Mouse (Mus musculus) G1E (cell line): ENCODE results near the gene Spock1. TPM values are rescaled to one million over a fixed set of nuclear protein-coding genes. Genes with fewer than 3 reads are reported as not detected.

Experiments
- ATAC-seq: 2 replicates; pipeline ENCODE4 v1.8.0; 2016; ENCODE audit warnings: mild to moderate bottlenecking; ENCODE audit not compliant: insufficient number of reproducible peaks, poor library complexity, low FRiP score, severe bottlenecking; ENCODE audit errors: extremely low read depth
- DNase-seq: peaks from one replicate; pipeline ENCODE4 v3.0.0; 2012; ENCODE audit warnings: low spot score
- H3K27me3 ChIP-seq: 2 replicates; pipeline ENCODE4 v1.6.1; 2012; ENCODE audit warnings: mild to moderate bottlenecking, low read length, inconsistent platforms; ENCODE audit not compliant: insufficient read depth
- H3K36me3 ChIP-seq: replicated peaks from 2 replicates; pipeline ENCODE3; 2012; ENCODE audit warnings: mild to moderate bottlenecking, inconsistent platforms
- H3K4me1 ChIP-seq: 2 replicates; pipeline ENCODE4 v1.6.1; 2012; ENCODE audit warnings: low read depth, low read length, inconsistent platforms, mixed read lengths; ENCODE audit not compliant: insufficient read depth
- H3K4me3 ChIP-seq: 2 replicates; pipeline ENCODE4 v1.5.1; 2012; ENCODE audit warnings: low read depth, mild to moderate bottlenecking, inconsistent platforms, low read length, moderate library complexity, mixed read lengths
- H3K9me3 ChIP-seq: replicated peaks from 2 replicates; pipeline ENCODE4 v1.6.1; 2012; ENCODE audit warnings: inconsistent platforms
- CTCF ChIP-seq: IDR thresholded peaks from 2 replicates; pipeline ENCODE4 v1.5.1; 2012; ENCODE audit warnings: low read depth, low read length, inconsistent platforms, mixed read lengths
- GATA1 ChIP-seq: IDR thresholded peaks from 2 replicates; pipeline ENCODE4 v1.6.1; 2012; ENCODE audit warnings: borderline replicate concordance, low read length, inconsistent platforms, mixed read lengths
- GATA2 ChIP-seq: IDR thresholded peaks from 2 replicates; pipeline ENCODE4 v1.6.1; 2012; ENCODE audit warnings: low read depth, low read length, inconsistent platforms, borderline replicate concordance
- POLR2AphosphoS5 ChIP-seq: IDR thresholded peaks from 2 replicates; pipeline ENCODE4 v1.6.1; 2012; ENCODE audit warnings: low read depth, low read length, inconsistent platforms; ENCODE audit not compliant: insufficient replicate concordance
- TAL1 ChIP-seq: conservative IDR thresholded peaks from 2 replicates; pipeline ENCODE4 v1.6.1; 2012; ENCODE audit warnings: low read depth, low read length, inconsistent platforms, mixed read lengths
- polyA plus RNA-seq: library from polyadenylated mRNA; stranded (reverse); fragments of >175 nt; gene quantifications from 2 replicates; pipeline ENCODE4 v1.2.3, GENCODE M21; 2012
- total RNA-seq, 2 experiments: library from RNA; stranded (forward) in 1 of 2; stranded (reverse) in 1 of 2; fragments of 200-1000 nt in 1 of 2; fragments of >200 nt in 1 of 2; fragmentation: Nextera tagmentation in 1 of 2; gene quantifications; 2 replicates each; pipeline ENCODE4 v1.2.3; 2014 to 2017

The Spock1 gene
- total and polyA plus RNA-seq, 3 experiments, result 0.22 TPM; not detected in 2

DNA sequence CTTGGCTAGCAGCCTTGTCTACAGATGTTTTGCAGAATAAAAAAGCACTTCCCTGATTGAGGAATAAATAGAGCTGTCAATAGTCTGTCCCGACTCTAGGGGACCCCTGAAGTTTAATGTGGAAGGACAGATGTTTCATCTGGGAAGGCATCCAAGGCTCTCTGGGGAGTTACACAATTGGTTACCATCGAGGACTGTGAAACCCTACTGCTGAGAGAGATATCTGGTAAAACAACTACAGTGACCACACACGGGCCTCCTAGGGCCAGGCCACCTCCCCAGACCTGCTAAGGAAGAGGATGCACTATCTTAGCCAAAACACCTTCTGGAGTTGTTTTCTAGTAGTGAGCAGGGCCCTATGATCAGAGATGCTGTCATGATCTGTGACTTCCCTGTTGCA lies 323.0 kb downstream of the Spock1 start:
- Histone ChIP-seq H3K4me1 (no peaks in the 10 kb centered on the region), H3K4me3 (no peak overlapping the region), H3K27me3 (no peaks in the 10 kb centered on the region), H3K9me3 (peaks cover 69% of the 10 kb centered on the region), H3K36me3 (no peaks in the 10 kb centered on the region)
- DNase-seq (no peak), ATAC-seq (no peak)
- TF ChIP-seq CTCF (no peak), POLR2AphosphoS5 (no peak), GATA2 (no peak), TAL1 (no peak), GATA1 (no peak)

DNA sequence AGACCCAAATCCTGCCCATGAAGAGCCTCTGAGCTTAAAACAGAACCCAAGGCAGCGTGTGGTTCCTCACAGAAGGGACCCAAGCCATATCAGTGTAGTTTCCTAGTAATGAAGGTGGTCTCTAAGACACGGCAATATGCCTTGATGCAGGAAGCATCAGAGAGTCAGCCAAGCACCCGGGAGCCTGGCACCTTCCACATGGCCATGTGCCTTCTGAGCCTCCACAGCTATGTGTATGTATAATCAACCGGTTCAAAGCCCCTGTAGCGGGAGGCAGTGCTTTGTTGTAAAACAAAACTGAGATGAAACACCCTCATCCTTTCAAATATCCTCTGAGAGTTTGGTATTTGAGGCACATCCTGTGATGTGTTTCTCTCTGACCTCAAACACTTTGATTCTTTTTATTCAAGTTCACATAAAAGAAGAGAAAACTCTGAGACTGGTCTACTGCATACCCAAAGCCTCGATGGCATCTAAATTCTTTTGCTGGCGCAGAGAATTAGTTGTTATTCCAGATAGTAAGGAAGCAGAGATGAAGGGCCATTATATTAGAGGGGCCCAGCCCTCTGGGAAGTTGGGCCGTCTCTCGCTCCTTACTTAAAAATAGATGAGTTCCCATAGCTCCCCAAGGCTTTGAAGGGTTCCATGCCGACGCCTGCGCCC lies 325.7 kb downstream of the Spock1 start:
- H3K9me3 ChIP-seq, result peaks cover 72% of the 10 kb centered on the region
- H3K27me3 ChIP-seq, result no peaks in the 10 kb centered on the region
- ATAC-seq, result no peak
- H3K4me3 ChIP-seq, result no peak overlapping the region
- TF ChIP-seq TAL1 (no peak), CTCF (no peak), GATA2 (no peak), POLR2AphosphoS5 (no peak)
- H3K4me1 ChIP-seq, result no peaks in the 10 kb centered on the region
- H3K36me3 ChIP-seq, result no peaks in the 10 kb centered on the region
- no peak for DNase-seq

DNA sequence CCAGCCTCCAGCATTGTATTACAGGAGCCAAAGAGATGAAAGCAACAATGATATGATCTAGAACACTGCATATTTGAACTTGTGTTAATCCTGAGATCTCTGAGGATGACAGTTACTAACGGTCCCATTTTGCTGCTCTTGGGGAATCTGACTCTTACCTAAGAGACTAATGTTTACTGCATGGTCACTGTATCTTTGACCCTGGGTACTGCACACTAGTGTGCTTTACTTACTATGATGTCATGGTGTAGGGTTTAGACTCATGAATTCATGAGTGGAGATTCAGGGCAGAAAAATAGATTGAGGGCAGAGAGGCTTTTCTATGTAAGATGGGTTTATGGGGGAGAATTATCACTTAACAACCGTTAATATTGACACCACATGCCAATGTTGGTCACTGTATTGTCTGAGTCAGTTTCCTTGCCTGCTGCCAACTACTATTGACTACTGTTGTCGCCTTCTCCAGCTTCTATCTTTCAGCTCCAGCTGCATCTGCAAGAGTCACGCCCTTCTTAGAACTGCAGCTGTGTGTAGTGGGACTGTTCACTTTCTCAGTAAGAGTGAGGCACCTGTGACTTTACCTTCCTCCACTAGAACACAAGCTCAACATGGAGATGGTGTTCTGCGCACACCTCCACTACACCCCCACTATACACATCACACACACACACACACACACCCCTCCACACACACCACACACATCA lies 330.4 kb downstream of the Spock1 start:
- H3K36me3 ChIP-seq, result no peaks in the 10 kb centered on the region
- peaks cover 72% of the 10 kb centered on the region for H3K9me3 ChIP-seq
- H3K4me3 ChIP-seq, result no peak overlapping the region
- no peak for DNase-seq
- TF ChIP-seq TAL1 (no peak), GATA2 (no peak), POLR2AphosphoS5 (no peak), GATA1 (no peak), CTCF (no peak)
- H3K4me1 ChIP-seq, result no peaks in the 10 kb centered on the region
- no peaks in the 10 kb centered on the region for H3K27me3 ChIP-seq
- ATAC-seq, result no peak

DNA sequence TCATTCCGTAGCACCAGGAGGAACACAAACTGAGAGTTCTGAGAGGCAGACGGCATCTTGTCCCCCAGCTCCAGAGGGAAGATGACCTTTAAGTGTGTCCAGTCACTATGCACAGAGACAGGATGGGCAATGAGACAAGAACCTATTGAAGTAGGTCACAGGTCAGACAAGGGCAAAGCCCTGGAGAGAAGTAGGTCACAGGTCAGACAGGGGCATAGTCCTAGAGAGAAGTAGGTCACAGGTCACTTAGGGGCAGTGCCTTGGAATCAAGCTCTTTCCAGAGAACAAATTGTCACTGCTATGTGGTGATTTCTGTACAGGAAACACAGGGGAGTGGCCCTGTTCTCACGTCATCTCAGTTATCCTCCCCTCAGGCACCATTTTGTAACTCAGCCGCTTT lies 334.6 kb downstream of the Spock1 start:
- Histone ChIP-seq H3K4me1 (no peaks in the 10 kb centered on the region), H3K36me3 (no peaks in the 10 kb centered on the region), H3K27me3 (no peaks in the 10 kb centered on the region), H3K9me3 (peaks cover 66% of the 10 kb centered on the region), H3K4me3 (no peak overlapping the region)
- ATAC-seq, result no peak
- no peak for TF ChIP-seq GATA2
- no peak for DNase-seq

DNA sequence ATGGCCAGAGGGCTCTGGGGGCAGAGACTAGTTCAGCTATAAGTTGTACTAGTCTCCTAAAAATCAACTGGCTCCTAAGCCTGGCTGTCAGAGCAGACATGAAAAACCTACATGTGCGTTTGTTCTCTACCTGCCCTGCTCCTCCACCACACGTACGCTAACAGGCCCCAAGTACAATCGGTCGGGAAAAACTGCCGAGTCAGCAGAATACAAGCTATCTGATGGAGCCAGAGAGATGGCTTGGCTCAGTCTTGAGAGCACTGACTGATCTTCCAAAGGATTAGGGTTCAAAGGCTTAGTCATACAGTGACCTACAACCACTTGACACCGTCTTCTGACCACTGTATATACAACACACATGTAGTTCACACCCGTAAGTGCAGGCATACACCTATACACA lies 339.7 kb downstream of the Spock1 start:
- TF ChIP-seq GATA2 (no peak), CTCF (no peak), TAL1 (no peak), POLR2AphosphoS5 (no peak), GATA1 (no peak)
- ATAC-seq (no peak), DNase-seq (no peak)
- no peak overlapping the region for H3K4me3 ChIP-seq
- H3K9me3 ChIP-seq, result peaks cover 71% of the 10 kb centered on the region
- no peaks in the 10 kb centered on the region for H3K36me3 ChIP-seq
- H3K27me3 ChIP-seq, result no peaks in the 10 kb centered on the region
- H3K4me1 ChIP-seq, result no peaks in the 10 kb centered on the region

DNA sequence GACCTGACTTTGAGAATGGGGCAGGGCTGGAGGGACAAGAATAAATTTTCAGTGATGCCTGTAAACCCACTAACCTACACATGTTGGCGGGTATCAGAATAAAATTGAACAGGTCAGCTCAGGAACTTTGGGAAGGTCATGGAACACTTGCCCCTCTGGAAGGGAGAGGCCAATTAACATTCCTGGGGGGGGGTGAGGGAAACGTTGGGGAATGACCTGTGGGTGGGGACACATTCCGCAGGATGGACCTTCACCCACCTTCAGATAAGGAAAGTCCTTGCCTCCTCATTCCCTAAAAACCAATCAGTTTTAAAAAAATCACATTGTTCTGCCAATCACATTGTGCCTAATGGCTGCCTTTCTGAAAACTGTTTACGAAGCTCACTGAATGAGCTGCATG lies 352.9 kb downstream of the Spock1 start:
- Histone ChIP-seq H3K36me3 (no peaks in the 10 kb centered on the region), H3K4me3 (no peak overlapping the region), H3K4me1 (no peaks in the 10 kb centered on the region), H3K9me3 (peaks cover 84% of the 10 kb centered on the region), H3K27me3 (no peaks in the 10 kb centered on the region)
- TF ChIP-seq GATA1 (no peak), CTCF (no peak), TAL1 (no peak), GATA2 (no peak), POLR2AphosphoS5 (no peak)
- ATAC-seq (no peak), DNase-seq (no peak)
